Mouse (Mus musculus) forebrain, embryonic 14.5 days (tissue): ENCODE measurements around the gene Bri3bp. TPM values are rescaled to one million over a fixed set of nuclear protein-coding genes. Genes with fewer than 3 reads are reported as not detected.

Experiments used
- ATAC-seq: fragments of 200-750 bp; cut with Nextera tagmentation; 2 replicates; pipeline ENCODE4 v1.8.0; 2017; ENCODE audit warnings: mild to moderate bottlenecking, moderate library complexity
- DNase-seq: peaks from one replicate; pipeline ENCODE4 v3.0.0-alpha.2; 2015; ENCODE audit warnings: low spot score
- H3K27ac ChIP-seq: fragments of 300-500 bp; sonication (generic); 2 replicates; pipeline ENCODE4 v1.5.1; 2014; ENCODE audit warnings: low read depth, mild to moderate bottlenecking, control low read depth, low read length, moderate library complexity
- H3K27me3 ChIP-seq: fragments of 300-500 bp; sonication (generic); replicated peaks from 2 replicates; pipeline ENCODE4 v1.6.1; 2014; ENCODE audit warnings: low read length, control low read depth, mixed read lengths; ENCODE audit not compliant: control insufficient read depth, insufficient read depth
- H3K36me3 ChIP-seq: fragments of 300-500 bp; sonication (generic); 2 replicates; pipeline ENCODE4 v1.6.1; 2014; ENCODE audit warnings: low read length, control low read depth; ENCODE audit not compliant: control insufficient read depth, insufficient read depth
- H3K4me1 ChIP-seq: fragments of 300-500 bp; sonication (generic); 2 replicates; pipeline ENCODE4 v1.6.1; 2014; ENCODE audit warnings: antibody characterized with exemption, low read length, control low read depth; ENCODE audit not compliant: control insufficient read depth, insufficient read depth
- H3K4me2 ChIP-seq: fragments of 300-500 bp; sonication (generic); 2 replicates; pipeline ENCODE4 v1.6.1; 2014; ENCODE audit warnings: mild to moderate bottlenecking, control low read depth, low read length
- H3K4me3 ChIP-seq: fragments of 300-500 bp; sonication (generic); 2 replicates; pipeline ENCODE4 v1.5.1; 2014; ENCODE audit warnings: low read depth, low read length, control low read depth
- H3K9ac ChIP-seq: fragments of 300-500 bp; sonication (generic); 2 replicates; pipeline ENCODE4 v1.6.1; 2014; ENCODE audit warnings: mild to moderate bottlenecking, low read length, control low read depth, moderate library complexity
- H3K9me3 ChIP-seq: fragments of 300-500 bp; sonication (generic); replicated peaks from 2 replicates; pipeline ENCODE4 v1.6.1; 2016; ENCODE audit warnings: low read length, control low read depth, mixed read lengths; ENCODE audit not compliant: control insufficient read depth
- WGBS: fragments of 180-500 bp; shearing (Covaris S2); extraction: QIAGEN DNeasy Blood & Tissue Kit; methylation state at CpG from one replicate; pipeline ENCODE4 v1.1.7; 2014; 5-methylcytosine and 5-hydroxymethylcytosine counted together
- polyA plus RNA-seq: library from polyadenylated mRNA; unstranded; fragments of >200 nt; fragmentation: Nextera tagmentation; extraction: Ambion mirVana; gene quantifications from 2 replicates; pipeline ENCODE4 v1.2.1, GENCODE M21; 2014

Bri3bp gene
- polyA plus RNA-seq, 1 experiment from 2014 or later, result 26.0 TPM

DNA sequence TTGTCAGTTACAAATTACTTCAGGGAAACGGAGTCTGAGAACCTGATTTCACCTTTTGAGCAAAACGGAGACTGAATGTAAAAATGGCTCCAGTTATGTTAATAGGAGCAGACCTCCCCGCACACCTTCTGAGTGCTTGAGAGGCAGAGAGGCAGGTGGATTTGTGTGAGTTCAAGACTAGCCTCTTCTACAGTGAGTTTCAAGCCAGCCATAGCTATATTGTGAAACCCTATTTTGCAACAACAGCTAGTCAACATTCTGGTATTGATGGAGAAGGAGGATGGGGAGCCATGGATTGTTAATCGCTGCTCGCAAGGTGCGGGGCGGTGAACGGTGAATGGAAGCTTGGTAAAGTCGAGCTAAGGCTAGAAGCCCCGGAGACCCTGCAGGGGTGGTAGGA lies 38.9 kb upstream of the Bri3bp start:
- H3K4me2 ChIP-seq, result no peak overlapping the region
- H3K9me3 ChIP-seq, result no peaks in the 10 kb centered on the region
- no peak overlapping the region for H3K9ac ChIP-seq
- H3K27ac ChIP-seq, result no peak overlapping the region
- WGBS, result 54% methylated on average over 10 of the region's 10 CpGs
- 0 out of 2 replicates have a peak, but pooled peaks cover 7% of the 10 kb centered on the region for H3K4me1 ChIP-seq
- H3K27me3 ChIP-seq, result no peaks in the 10 kb centered on the region
- no peak for ATAC-seq
- no peak for DNase-seq
- no peaks in the 10 kb centered on the region for H3K36me3 ChIP-seq
- H3K4me3 ChIP-seq, result no peak overlapping the region

- Histone ChIP-seq H3K27ac (no peak overlapping the region), H3K4me1 (0 out of 2 replicates have a peak, but pooled peaks cover 7% of the 10 kb centered on the region), H3K4me2 (no peak overlapping the region), H3K9me3 (no peaks in the 10 kb centered on the region), H3K36me3 (no peaks in the 10 kb centered on the region), H3K27me3 (no peaks in the 10 kb centered on the region), H3K4me3 (no peak overlapping the region), H3K9ac (no peak overlapping the region)
- no peak for DNase-seq
- 58% methylated on average over 6 of the region's 6 CpGs for WGBS
- no peak for ATAC-seq
These were observed 38.4 kb upstream of the Bri3bp start for GRCm38 (mm10) chr5:125402991-125403390.

DNA sequence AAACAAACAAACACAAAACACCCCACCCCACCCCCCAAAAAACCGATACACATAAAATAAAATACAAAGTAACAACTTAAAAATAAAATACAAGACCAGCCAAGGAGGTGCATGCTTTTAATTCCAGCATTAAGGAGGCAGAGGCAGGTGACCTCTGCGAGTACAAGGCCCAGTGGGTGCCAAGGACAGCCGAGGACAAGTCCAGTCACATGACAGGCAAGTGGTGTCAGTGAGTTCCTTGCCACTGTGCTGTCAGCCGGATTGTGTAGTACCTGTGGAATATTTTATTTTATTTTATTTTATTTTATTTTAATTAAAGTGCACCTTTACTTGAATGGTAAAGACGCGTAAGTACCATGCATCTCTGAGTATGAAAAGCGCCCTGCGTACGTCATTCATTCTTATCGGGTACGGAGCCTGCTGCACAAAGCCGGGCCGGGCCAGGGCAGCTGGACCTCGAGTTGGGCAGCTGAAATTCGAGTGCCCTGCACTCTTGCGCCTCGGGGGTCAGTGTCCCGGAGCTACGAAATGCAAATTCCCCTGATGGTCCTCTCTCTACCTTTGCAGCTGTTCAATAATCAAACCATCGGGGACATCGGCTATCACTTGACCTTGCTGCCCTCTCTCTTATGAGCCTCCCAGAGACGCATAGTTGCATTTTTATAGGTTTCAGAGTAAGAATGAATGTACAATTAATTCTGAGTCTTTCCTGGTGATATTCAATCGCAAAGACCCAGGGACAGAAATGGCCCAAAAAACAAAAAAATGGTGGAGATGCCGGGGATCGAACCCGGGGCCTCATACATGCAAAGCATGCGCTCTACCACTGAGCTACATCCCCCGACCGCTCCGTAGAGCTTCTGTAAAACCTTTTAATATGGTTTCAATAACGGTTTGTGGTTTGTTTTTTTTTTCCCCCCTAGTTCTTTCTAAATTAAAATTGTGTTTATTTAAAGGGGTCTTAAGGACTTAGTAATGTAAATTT lies 37.6 kb upstream of the Bri3bp start:
- DNase-seq, result peak; percentile 87
- H3K4me3 ChIP-seq, result peak overlapping the region; percentile 16
- 0 out of 2 replicates have a peak, but pooled peaks cover 7% of the 10 kb centered on the region for H3K4me1 ChIP-seq
- H3K36me3 ChIP-seq, result no peaks in the 10 kb centered on the region
- no peaks in the 10 kb centered on the region for H3K27me3 ChIP-seq
- no peak overlapping the region for H3K27ac ChIP-seq
- H3K4me2 ChIP-seq, result peak overlapping the region; percentile 36
- peak; percentile 44 for ATAC-seq
- H3K9ac ChIP-seq, result peak overlapping the region; percentile 2; the same call in 1 of the 2 replicates
- WGBS, result 13% methylated on average over 31 of the region's 31 CpGs
- no peaks in the 10 kb centered on the region for H3K9me3 ChIP-seq

GRCm38 (mm10) chr5:125404536-125404902 lies 36.8 kb upstream of the Bri3bp start:
- H3K4me3 ChIP-seq, result peak overlapping the region; percentile 48
- ATAC-seq (no peak), DNase-seq (peak; percentile 51)
- WGBS, result under 1% methylated on average over 7 of the region's 7 CpGs
- H3K4me1 ChIP-seq, result 0 out of 2 replicates have a peak, but pooled peaks cover 7% of the 10 kb centered on the region
- H3K27ac ChIP-seq, result peak overlapping the region; percentile 87
- H3K9me3 ChIP-seq, result no peaks in the 10 kb centered on the region
- H3K27me3 ChIP-seq, result no peaks in the 10 kb centered on the region
- H3K9ac ChIP-seq, result peak overlapping the region; percentile 62
- H3K36me3 ChIP-seq, result no peaks in the 10 kb centered on the region
- peak overlapping the region; percentile 49 for H3K4me2 ChIP-seq

GRCm38 (mm10) chr5:125404903-125405545 lies 36.3 kb upstream of the Bri3bp start:
- Histone ChIP-seq H3K4me3 (peak overlapping the region; percentile 48), H3K4me1 (0 out of 2 replicates have a peak, but pooled peaks cover 7% of the 10 kb centered on the region), H3K27me3 (no peaks in the 10 kb centered on the region), H3K36me3 (no peaks in the 10 kb centered on the region), H3K4me2 (peak overlapping the region; percentile 49), H3K9me3 (no peaks in the 10 kb centered on the region), H3K27ac (peak overlapping the region; percentile 87), H3K9ac (peak overlapping the region; percentile 62)
- under 1% methylated on average over 28 of the region's 28 CpGs for whole genome bisulfite sequencing
- ATAC-seq, result peak; percentile 24
- DNase-seq, result peak; percentile 80

DNA sequence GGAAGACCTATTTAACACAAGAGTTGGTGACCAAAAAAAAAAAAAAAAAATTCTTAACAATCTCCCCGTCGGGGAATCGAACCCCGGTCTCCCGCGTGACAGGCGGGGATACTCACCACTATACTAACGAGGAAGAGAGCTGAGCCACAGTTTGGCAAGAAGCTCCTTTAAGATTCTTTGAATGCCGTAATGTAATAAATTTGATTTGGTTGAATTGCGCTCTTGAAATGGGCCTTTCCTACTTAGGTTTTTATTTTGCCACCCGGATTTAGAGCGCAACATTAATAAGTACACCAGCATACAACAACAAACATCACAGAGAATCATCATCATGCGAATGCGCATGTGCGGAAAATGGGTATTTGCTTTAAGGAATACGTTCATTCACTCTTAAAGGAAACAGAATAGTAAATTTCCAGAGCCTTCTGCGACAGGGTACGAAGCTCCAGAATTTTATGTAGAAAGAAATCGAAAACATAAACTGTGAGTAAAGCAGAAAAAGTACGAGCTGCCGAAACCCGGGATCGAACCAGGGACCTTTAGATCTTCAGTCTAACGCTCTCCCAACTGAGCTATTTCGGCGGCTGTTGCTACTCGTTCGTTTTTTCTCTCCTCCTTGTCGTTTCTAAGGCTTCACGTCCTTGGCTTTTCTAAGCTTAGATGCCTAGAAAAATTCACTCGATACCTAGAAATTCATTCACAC lies 35.7 kb upstream of the Bri3bp start:
- ATAC-seq (peak; percentile 68), DNase-seq (peak; percentile 96)
- H3K9me3 ChIP-seq, result no peaks in the 10 kb centered on the region
- peak overlapping the region; percentile 87 for H3K27ac ChIP-seq
- no peaks in the 10 kb centered on the region for H3K36me3 ChIP-seq
- H3K4me1 ChIP-seq, result 0 out of 2 replicates have a peak, but pooled peaks cover 7% of the 10 kb centered on the region
- WGBS, result under 1% methylated on average over 31 of the region's 31 CpGs
- H3K27me3 ChIP-seq, result no peaks in the 10 kb centered on the region
- H3K4me3 ChIP-seq, result peak overlapping the region; percentile 48
- peak overlapping the region; percentile 70 for H3K9ac ChIP-seq
- H3K4me2 ChIP-seq, result peak overlapping the region; percentile 71

GRCm38 (mm10) chr5:125406322-125407016 lies 34.9 kb upstream of the Bri3bp start:
- DNase-seq, result peak; percentile 65
- H3K9ac ChIP-seq, result peak overlapping the region; percentile 70
- peak overlapping the region; percentile 86 for H3K27ac ChIP-seq
- ATAC-seq, result peak; percentile 40; the same call in 1 of the 2 replicates
- H3K4me2 ChIP-seq, result peak overlapping the region; percentile 71
- no peaks in the 10 kb centered on the region for H3K9me3 ChIP-seq
- 1% methylated on average over 20 of the region's 20 CpGs for WGBS
- H3K4me3 ChIP-seq, result peak overlapping the region; percentile 48
- no peaks in the 10 kb centered on the region for H3K36me3 ChIP-seq
- 0 out of 2 replicates have a peak, but pooled peaks cover 7% of the 10 kb centered on the region for H3K4me1 ChIP-seq
- H3K27me3 ChIP-seq, result no peaks in the 10 kb centered on the region
